Mouse (Mus musculus): Measurements from ENCODE around the gene Fam162a.

- TF ChIP-seq POLR2A (IDR thresholded peaks at IDR 0.05; ENCODE audit: insufficient read length, low read depth) (no peak), REST (IDR thresholded peaks at IDR 0.05; ENCODE audit: insufficient read depth, insufficient read length) (no peak), USF1 (IDR thresholded peaks at IDR 0.05; ENCODE audit: low read depth) (no peak), MYOG (IDR thresholded peaks at IDR 0.05; ENCODE audit: control insufficient read depth in 1 of 3, insufficient read depth in 1 of 3, insufficient read length in 2 of 3, low read depth in 2 of 3) (no peak), MAX (IDR thresholded peaks at IDR 0.05; ENCODE audit: low read depth) (no peak), E2F4 (IDR thresholded peaks at IDR 0.05; ENCODE audit: insufficient read depth) (no peak), TCF12 (IDR thresholded peaks at IDR 0.05; ENCODE audit: insufficient read depth, poor library complexity, severe bottlenecking) (no peak), SRF (IDR thresholded peaks at IDR 0.05; ENCODE audit: control insufficient read depth, insufficient read length, low read depth) (no peak), POLR2AphosphoS2 (IDR thresholded peaks at IDR 0.05; ENCODE audit: insufficient read length, low read depth) (no peak)
Measured at GRCm38 (mm10) chr16:36063315-36063714, 8.1 kb downstream of the Fam162a start.

Data from myocyte (in vitro differentiated cells).